Mouse (Mus musculus): ENCODE measurements around the gene Trappc6b.

The Trappc6b gene

DNA sequence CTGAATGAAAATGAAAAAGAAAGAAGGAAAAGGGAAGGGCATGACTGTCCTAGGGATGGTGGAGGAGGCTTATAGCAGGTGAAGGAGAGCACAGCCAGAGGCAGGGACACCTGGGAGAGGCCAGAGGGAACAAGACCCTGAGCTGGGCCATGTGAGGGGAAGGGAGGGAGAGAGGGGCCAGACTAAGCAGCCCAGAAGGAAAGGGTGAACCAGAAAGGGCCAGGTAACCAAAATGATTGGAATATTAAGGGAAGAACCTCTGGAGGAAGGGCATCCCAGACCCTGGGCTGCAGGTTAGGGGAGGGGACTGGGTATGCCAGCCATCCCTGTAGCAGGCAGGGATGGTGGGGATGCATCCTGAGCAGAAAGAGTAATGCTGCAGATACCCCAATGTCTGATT, 7.3 kb downstream of the Trappc6b start:
- no peak for DNase-seq

DNA sequence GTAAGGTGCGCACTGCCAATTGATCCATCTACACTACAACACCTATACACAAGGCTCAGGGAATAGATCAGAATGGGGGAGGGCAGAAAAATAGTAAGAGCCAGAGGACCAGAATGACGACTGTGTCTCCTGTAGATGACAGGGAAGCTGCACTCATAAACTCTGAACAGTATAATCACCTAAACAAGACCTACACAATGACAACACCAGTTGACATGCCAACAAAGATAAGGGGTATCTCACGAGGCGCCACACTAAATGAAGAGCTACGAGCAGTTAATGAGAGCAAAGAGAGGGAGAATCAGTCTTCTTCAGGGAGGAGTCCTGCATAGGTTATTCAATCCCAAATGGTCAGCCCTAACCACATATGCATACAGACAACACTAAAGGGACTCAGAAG, 8.1 kb downstream of the Trappc6b start:
- DNase-seq = no peak

DNA sequence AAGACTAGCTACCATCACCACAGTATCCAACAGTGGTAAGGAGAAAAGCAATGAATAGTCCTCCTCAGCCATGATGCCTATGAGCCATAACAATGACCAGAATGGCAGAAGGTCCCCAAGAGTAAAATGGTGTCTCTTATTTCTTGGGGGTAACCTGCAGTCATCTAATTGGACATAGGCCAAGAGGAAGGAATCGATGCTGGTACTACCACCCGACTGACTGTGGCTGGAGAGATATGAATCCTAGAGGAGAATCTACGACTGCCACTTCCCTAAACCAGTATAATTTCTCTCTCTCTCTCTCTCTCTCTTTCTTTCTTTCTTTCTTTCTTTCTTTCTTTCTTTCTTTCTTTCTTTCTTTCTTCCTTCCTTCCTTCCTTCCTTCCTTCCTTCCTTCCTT, 8.8 kb downstream of the Trappc6b start:
- no peak for DNase-seq

GRCm38 (mm10) chr12:59040851-59041250, 20.4 kb downstream of the Trappc6b start:
- DNase-seq = no peak

GRCm38 (mm10) chr12:59039971-59040844, 21.1 kb downstream of the Trappc6b start:
- no peak for DNase-seq

- DNase-seq = no peak
Measured at GRCm38 (mm10) chr12:59039162-59039970, 21.9 kb downstream of the Trappc6b start.

DNA sequence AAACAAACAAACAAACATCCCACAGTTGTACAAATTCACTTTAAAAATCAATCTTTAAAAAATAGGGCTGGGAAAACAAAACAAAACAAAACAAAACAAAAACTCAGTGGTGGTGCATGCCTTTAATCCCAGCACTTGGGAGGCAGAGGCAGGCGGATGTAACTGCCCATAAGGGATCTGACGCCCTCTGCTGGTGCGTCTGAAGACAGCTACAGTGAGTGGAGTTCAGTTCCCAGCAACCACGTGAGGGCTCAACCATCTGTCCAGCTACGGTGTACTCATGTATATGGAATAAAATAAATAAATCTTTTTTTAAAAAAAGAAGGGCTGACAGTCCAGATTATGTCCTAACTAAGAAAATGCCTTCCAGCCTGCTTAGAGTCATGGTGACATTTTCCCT, 29.2 kb downstream of the Trappc6b start:
- no peak for DNase-seq

- DNase-seq = no peak
Measured at GRCm38 (mm10) chr12:59021306-59021705, 40.0 kb downstream of the Trappc6b start.

DNA sequence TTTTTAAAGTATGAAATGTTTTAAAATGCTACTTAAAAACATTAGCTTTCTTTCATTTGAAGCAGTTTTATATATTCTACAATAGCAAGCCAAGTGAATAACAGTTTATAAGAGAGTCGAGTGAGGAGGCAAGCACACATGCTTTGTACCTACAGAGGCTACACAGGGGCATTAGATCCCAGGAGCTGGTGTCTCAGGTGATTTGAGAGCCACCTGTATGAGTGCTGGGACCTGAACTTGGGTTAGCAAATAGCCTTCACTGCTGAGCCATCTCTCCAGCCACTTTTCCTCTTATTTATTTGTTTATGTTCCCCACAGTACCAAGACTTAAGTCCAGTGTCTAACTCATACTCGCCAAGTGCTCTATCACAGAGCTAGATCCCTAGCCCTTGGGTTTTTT, 41.4 kb downstream of the Trappc6b start:
- no peak for DNase-seq

DNA sequence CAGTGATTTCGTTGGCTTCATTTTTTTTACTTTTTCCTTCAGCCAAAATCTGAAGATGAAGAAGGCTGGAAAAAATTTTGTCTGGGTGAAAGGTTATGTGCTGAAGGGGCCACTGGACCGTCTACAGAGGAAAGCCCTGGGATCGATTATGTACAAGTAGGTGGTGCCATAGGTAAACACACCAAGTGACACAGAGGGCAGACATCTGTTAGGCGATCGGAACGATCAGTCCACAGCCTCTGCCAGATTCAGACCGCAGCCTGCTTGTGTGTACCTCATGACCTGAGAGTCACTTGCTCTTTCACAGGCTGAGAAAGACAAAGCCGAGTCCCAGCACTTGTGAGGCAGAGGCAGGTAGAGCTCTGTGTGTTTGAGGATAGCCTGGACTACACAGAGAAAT, 43.3 kb downstream of the Trappc6b start:
- DNase-seq = no peak

GRCm38 (mm10) chr12:59013234-59013633, 48.0 kb downstream of the Trappc6b start, which contains the start of gene Gemin2:
TSS of gene Gemin2 (plus strand) at chr12:59013393.
- peak; percentile 93 for DNase-seq

DNA sequence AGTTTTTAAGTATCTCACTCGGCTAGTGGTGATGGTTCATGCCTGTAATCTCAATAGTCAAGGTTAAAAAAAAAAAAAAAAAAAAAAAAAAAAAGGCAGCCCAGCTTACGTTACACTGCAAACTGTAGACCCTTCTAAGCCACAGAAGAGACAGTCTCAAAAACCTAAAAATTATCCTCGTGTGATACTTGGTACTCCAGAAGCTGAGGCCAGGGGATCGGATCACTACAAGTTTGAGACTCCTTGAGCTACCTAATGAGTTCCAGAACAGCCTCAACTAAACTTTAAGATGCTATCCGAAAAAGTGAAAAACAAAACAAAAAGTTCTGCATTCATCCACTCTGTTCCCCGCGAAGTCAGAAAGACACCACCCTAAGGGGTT, 48.6 kb downstream of the Trappc6b start:
- DNase-seq = no peak

DNA sequence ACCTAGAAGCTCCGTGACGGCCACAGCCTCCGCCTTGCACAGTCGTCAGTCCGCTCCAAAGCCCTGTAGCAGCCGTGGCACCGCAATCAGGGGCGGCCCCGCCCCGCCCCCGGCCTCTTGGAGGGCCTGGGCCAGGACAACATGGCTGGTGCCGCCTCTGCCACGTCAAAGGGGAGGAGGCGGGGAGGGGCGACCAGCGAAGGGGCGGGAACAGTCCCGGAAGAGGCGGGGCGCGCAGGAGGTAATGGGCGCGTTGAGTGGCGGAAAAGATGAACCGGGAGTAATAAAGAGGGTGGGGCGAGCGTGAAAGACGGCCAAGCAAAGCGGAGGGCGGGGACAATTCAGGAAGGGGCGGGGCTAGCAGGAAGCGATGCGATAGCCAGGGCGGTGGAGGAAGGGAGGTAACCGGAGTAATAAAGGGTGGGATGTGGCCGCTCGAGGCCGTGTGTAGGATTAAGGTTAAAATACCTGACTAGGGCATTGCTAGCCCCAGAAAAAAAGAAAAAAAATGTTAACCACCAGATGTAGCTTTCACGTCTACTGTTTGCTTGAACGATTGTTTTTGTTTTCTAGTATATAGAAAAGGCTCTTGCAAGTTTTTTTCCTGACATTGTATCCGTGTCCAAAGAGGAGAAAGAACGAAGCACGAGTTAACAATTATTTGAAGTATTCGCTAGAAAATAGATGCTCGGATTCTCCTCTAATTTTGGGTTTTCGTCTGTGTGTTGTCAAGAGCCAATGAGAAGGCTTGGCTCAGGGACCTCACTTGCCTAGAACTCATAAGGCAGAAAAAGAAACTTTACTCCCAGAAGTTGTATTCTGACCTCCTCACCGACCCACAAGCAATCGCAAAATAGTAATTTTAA, 49.2 kb downstream of the Trappc6b start, which contains the start of gene Sec23a:
Gene Sec23a (minus strand): TSS at position 174 of the 866 bp plus-strand sequence.
- DNase-seq = peak; percentile 99

- no peak for DNase-seq
Measured at GRCm38 (mm10) chr12:59011275-59011843, 49.9 kb downstream of the Trappc6b start.

DNA sequence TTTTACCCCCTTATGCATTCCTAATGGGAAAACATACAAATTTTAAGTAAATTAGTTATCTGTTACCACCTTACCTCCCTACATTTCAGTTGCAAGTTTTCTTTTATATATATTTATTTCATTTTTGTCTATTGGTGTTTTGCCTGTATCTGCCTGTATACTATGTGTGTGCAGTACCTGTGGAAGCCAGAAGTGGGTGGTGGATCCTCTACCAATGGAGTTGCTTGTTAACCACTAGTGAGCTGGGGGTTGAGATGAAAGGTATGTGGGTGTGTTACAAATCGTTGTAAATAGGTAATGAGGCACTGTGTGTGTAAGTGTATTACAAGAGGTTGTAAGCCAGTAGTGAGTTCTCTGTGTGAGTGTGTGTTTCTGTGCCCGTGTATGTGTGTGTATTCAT, 50.8 kb downstream of the Trappc6b start:
- peak; percentile 43 for DNase-seq

Measured in cerebellum, adult 9-10 months (tissue).